Mouse (Mus musculus) midbrain, embryonic 14.5 days (tissue): ENCODE measurements at regions not wholly inside any gene's neighbourhood (a gene's known extent, or its start where the extent isn't known, plus 50 kb on each side); places are given as distances from the start of the nearest gene placed in this dataset.

Experiments
- ATAC-seq: fragments of 200-750 bp; cut with Nextera tagmentation; 2 replicates; pipeline ENCODE4 v1.8.0; 2017; ENCODE audit warnings: moderate number of reproducible peaks, moderate library complexity; ENCODE audit not compliant: low FRiP score, low TSS enrichment
- DNase-seq: peaks from one replicate; pipeline ENCODE4 v3.0.0-alpha.2; 2015
- H3K27ac ChIP-seq: fragments of 300-500 bp; sonication (generic); replicated peaks from 2 replicates; pipeline ENCODE4 v1.5.1; 2014; ENCODE audit warnings: mild to moderate bottlenecking, low read depth, low read length, moderate library complexity
- H3K27me3 ChIP-seq: fragments of 300-500 bp; sonication (generic); 2 replicates; pipeline ENCODE4 v1.6.1; 2014; ENCODE audit warnings: low read length, control low read depth, mixed read lengths; ENCODE audit not compliant: control insufficient read depth, insufficient read depth
- H3K36me3 ChIP-seq: fragments of 300-500 bp; sonication (generic); 2 replicates; pipeline ENCODE4 v1.6.1; 2014; ENCODE audit warnings: low read length, control low read depth; ENCODE audit not compliant: control insufficient read depth, insufficient read depth
- H3K4me1 ChIP-seq: fragments of 300-500 bp; sonication (generic); 2 replicates; pipeline ENCODE4 v1.6.1; 2014; ENCODE audit warnings: mild to moderate bottlenecking, antibody characterized with exemption, low read length, control low read depth; ENCODE audit not compliant: control insufficient read depth, insufficient read depth
- H3K4me2 ChIP-seq: fragments of 300-500 bp; sonication (generic); 2 replicates; pipeline ENCODE4 v1.6.1; 2014; ENCODE audit warnings: mild to moderate bottlenecking, low read length, moderate library complexity
- H3K4me3 ChIP-seq: fragments of 300-500 bp; sonication (generic); replicated peaks from 2 replicates; pipeline ENCODE4 v1.5.1; 2014; ENCODE audit warnings: low read depth, low read length
- H3K9ac ChIP-seq: fragments of 300-500 bp; sonication (generic); replicated peaks from 2 replicates; pipeline ENCODE4 v1.6.1; 2014; ENCODE audit warnings: mild to moderate bottlenecking, low read length, moderate library complexity
- H3K9me3 ChIP-seq: fragments of 300-500 bp; sonication (generic); 2 replicates; pipeline ENCODE4 v1.6.1; 2016; ENCODE audit warnings: low read length, control low read depth, mixed read lengths; ENCODE audit not compliant: control insufficient read depth
- WGBS: fragments of 180-500 bp; shearing (Covaris S2); extraction: QIAGEN DNeasy Blood & Tissue Kit; methylation state at CpG from one replicate; pipeline ENCODE4 v1.1.7; 2014; 5-methylcytosine and 5-hydroxymethylcytosine counted together

DNA sequence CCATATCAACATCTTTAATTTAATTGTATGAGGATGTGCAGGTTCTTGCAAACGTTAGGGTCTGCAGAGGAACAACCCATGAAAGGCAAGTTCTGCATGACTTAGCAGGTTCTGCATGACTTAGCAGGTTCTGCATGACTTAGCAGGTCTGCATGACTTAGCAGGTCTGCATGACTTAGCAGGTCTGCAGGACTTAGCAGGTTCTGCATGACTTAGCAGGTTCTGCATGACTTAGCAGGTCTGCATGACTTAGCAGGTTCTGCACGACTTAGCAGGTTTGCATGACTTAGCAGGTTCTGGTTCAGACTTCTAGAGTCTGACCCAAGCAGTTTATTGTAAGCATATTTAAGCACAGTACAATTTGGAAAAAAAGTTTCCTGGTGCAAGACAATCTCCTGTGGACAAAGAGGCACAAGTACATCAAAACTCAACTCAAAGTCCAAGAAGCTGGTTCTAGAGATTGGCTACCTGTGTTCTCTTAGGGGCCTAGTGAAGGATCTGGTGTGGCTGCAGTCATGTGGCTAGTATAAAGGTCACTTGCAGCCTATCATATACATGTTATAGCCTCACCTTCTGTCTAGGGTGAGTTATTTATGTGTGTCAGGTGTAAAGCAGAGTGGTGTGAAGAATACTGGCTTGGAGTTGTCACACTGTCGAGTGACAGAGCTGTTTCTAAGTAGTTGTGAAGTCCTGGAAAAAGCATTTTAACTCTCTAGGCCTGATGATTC, 50.5 kb upstream of the Prdx6 start:
- no peak overlapping the region for H3K27ac ChIP-seq
- H3K9ac ChIP-seq = no peak overlapping the region
- no peak for DNase-seq
- no peak overlapping the region for H3K4me3 ChIP-seq
- no peaks in the 10 kb centered on the region for H3K36me3 ChIP-seq
- WGBS = 34% methylated on average over 3 of the region's 3 CpGs
- H3K27me3 ChIP-seq = no peaks in the 10 kb centered on the region
- no peaks in the 10 kb centered on the region for H3K4me1 ChIP-seq
- H3K9me3 ChIP-seq = no peaks in the 10 kb centered on the region
- no peak overlapping the region for H3K4me2 ChIP-seq
- no peak for ATAC-seq

DNA sequence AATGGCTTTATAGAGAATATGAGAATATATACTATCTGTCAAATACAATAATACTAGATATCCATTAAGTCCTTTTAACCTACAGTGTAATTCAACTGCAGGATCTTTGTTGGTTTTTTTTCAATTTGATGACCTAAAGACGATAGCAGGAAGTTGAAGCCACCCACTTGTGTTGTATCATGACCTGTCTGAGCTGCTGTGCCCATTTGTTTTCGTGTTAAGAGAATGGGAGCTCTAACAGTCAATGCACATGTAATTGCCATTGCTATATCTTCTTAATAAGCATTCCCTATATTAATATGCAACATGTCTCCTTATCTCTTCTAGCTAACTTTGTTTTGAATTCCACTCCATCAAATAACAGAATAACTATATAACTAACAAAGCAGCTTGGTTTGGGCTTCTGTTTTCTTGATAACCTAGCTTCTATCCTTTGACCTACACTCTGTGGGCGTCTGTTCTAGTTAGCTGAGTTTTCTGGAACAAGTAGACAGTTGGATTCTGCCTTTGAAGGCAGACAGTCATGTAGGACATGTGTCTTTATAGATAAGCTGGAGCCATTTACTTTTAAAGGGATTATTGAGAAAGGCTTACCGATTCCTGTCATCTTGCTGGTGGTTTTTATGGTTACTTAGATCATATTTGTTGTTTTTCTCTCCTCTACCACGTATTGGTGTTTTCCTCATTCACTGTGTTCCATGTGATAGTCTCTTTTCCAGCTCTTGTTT, 55.9 kb upstream of the Prdx6 start:
- no peak overlapping the region for H3K4me2 ChIP-seq
- no peaks in the 10 kb centered on the region for H3K9me3 ChIP-seq
- no peak overlapping the region for H3K27ac ChIP-seq
- 68% methylated on average over 5 of the region's 5 CpGs for WGBS
- ATAC-seq (no peak), DNase-seq (no peak)
- H3K4me1 ChIP-seq = no peaks in the 10 kb centered on the region
- no peak overlapping the region for H3K4me3 ChIP-seq
- H3K27me3 ChIP-seq = no peaks in the 10 kb centered on the region
- no peaks in the 10 kb centered on the region for H3K36me3 ChIP-seq
- no peak overlapping the region for H3K9ac ChIP-seq

GRCm38 (mm10) chr1:161309269-161309668, 58.2 kb upstream of the Prdx6 start:
- Histone ChIP-seq H3K9me3 (no peaks in the 10 kb centered on the region), H3K27me3 (no peaks in the 10 kb centered on the region), H3K4me1 (no peaks in the 10 kb centered on the region), H3K27ac (no peak overlapping the region), H3K36me3 (no peaks in the 10 kb centered on the region), H3K4me2 (no peak overlapping the region), H3K4me3 (no peak overlapping the region), H3K9ac (no peak overlapping the region)
- no peak for DNase-seq
- 91% methylated on average over 3 of the region's 3 CpGs for WGBS
- ATAC-seq = no peak

- Histone ChIP-seq H3K4me2 (no peak overlapping the region), H3K9me3 (no peaks in the 10 kb centered on the region), H3K27ac (no peak overlapping the region), H3K36me3 (no peaks in the 10 kb centered on the region), H3K4me3 (no peak overlapping the region), H3K9ac (no peak overlapping the region), H3K27me3 (no peaks in the 10 kb centered on the region), H3K4me1 (no peaks in the 10 kb centered on the region)
- no peak for DNase-seq
- peak; percentile 27; the same call in 1 of the 2 replicates for ATAC-seq
- WGBS = 59% methylated on average over 19 of the region's 19 CpGs
Observed at GRCm38 (mm10) chr1:161314078-161314477, 63.1 kb upstream of the Prdx6 start.

GRCm38 (mm10) chr1:161321675-161322074, 70.7 kb upstream of the Prdx6 start:
- Histone ChIP-seq H3K27ac (no peak overlapping the region), H3K36me3 (no peaks in the 10 kb centered on the region), H3K9ac (no peak overlapping the region), H3K4me2 (no peak overlapping the region), H3K9me3 (no peaks in the 10 kb centered on the region), H3K27me3 (no peaks in the 10 kb centered on the region), H3K4me1 (no peaks in the 10 kb centered on the region), H3K4me3 (no peak overlapping the region)
- 96% methylated on average over 6 of the region's 6 CpGs for WGBS
- no peak for DNase-seq
- ATAC-seq = no peak

- WGBS = 73% methylated on average over 1 of the region's 1 CpGs
Observed at GRCm38 (mm10) chr1:161329218-161329617, 66.0 kb upstream of the Tnfsf4 start.

DNA sequence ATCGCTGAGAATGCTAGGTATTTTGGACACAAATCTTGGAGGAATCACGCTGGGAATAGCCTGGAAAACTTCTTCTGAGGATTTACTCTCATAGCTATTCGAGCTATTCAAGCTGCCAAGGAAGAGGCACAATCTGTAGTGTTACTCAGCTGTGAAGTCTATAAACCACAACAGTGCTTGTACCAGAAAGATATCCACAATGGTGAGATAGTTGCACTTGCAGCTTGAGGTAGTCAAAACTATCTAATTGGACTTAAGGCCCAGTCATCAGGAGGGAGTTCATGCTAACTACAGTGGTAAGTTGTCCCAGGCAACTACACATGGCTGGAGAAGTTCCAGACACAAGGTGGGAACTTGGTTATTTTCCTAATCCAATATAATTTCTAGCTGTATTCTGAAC, 62.1 kb upstream of the Tnfsf4 start:
- no peaks in the 10 kb centered on the region for H3K36me3 ChIP-seq
- no peaks in the 10 kb centered on the region for H3K9me3 ChIP-seq
- H3K4me3 ChIP-seq = no peak overlapping the region
- DNase-seq (no peak), ATAC-seq (no peak)
- H3K27me3 ChIP-seq = no peaks in the 10 kb centered on the region
- WGBS = 77% methylated on average over 3 of the region's 3 CpGs
- no peak overlapping the region for H3K4me2 ChIP-seq
- H3K4me1 ChIP-seq = no peaks in the 10 kb centered on the region
- no peak overlapping the region for H3K27ac ChIP-seq
- no peak overlapping the region for H3K9ac ChIP-seq

More at GRCm38 (mm10) chr1:161329218-161329617, 66.0 kb upstream of the Tnfsf4 start:
- no peaks in the 10 kb centered on the region for H3K4me1 ChIP-seq
- no peak for ATAC-seq
- H3K36me3 ChIP-seq = no peaks in the 10 kb centered on the region
- no peak overlapping the region for H3K9ac ChIP-seq
- DNase-seq = no peak
- H3K9me3 ChIP-seq = no peaks in the 10 kb centered on the region
- no peak overlapping the region for H3K27ac ChIP-seq
- H3K27me3 ChIP-seq = no peaks in the 10 kb centered on the region
- H3K4me3 ChIP-seq = no peak overlapping the region
- H3K4me2 ChIP-seq = no peak overlapping the region

- H3K27me3 ChIP-seq = no peaks in the 10 kb centered on the region
- H3K36me3 ChIP-seq = no peaks in the 10 kb centered on the region
- H3K4me1 ChIP-seq = 0 out of 2 replicates have a peak, but pooled peaks cover 4% of the 10 kb centered on the region
- no peak overlapping the region for H3K4me3 ChIP-seq
- no peak overlapping the region for H3K4me2 ChIP-seq
- no peak for ATAC-seq
- no peaks in the 10 kb centered on the region for H3K9me3 ChIP-seq
- peak; percentile 14 for DNase-seq
- H3K27ac ChIP-seq = no peak overlapping the region
- 42% methylated on average over 2 of the region's 2 CpGs for WGBS
- H3K9ac ChIP-seq = no peak overlapping the region
Observed at GRCm38 (mm10) chr1:161345111-161345510, 50.1 kb upstream of the Tnfsf4 start.
